Mouse (Mus musculus): ENCODE data around the gene Fam172a. TPM values are rescaled to one million over a fixed set of nuclear protein-coding genes. Genes with fewer than 3 reads are reported as not detected.
"Not testable (repeated sequence)": the region's sequence is repeated elsewhere in the genome, so short reads cannot be mapped to it uniquely, and the experiment has no call there.

Gene Fam172a
- total RNA-seq (2014; rRNA removed) (8.1 and 9.6 TPM in 2 replicates), polyA plus RNA-seq (2012; rRNA removed) (2.9 and 3.9 TPM in 2 replicates)

- DNase-seq (ENCODE audit: extremely low read depth, low read depth, low spot score); H3K4me1 ChIP-seq (ENCODE audit: control insufficient read depth, insufficient read depth, low read length); H3K27me3 ChIP-seq (ENCODE audit: control insufficient read depth, insufficient read depth, low read length); H3K79me2 ChIP-seq (ENCODE audit: control insufficient read depth, insufficient read depth, low read length); H3K36me3 ChIP-seq (ENCODE audit: control insufficient read depth, insufficient read depth, low read length); H3K4me3 ChIP-seq (ENCODE audit: insufficient read depth, low read depth, low read length); H3K27ac ChIP-seq (replicated peaks; ENCODE audit: insufficient read depth, low read depth, low read length); H3K9ac ChIP-seq (ENCODE audit: low read depth, low read length): not testable (repeated sequence)
- no CpG with 5 or more reads among the region's 6 CpGs for WGBS
Measured at GRCm38 (mm10) chr13:77701733-77702132, at the start of gene Fam172a. Fam172a (plus strand) TSS chr13:77702033.

GRCm38 (mm10) chr13:77688651-77689050 is 13.2 kb upstream of the Fam172a start:
- 39% methylated on average over 2 of the region's 2 CpGs for WGBS

GRCm38 (mm10) chr13:77708514-77709013 is 6.7 kb downstream of the Fam172a start:
- Histone ChIP-seq H3K4me3 (ENCODE audit: insufficient read depth, low read depth, low read length) (peak overlapping the region; percentile 84), H3K27ac (replicated peaks; ENCODE audit: insufficient read depth, low read depth, low read length) (no peak overlapping the region), H3K27me3 (ENCODE audit: control insufficient read depth, insufficient read depth, low read length) (no peaks in the 10 kb centered on the region), H3K36me3 (ENCODE audit: control insufficient read depth, insufficient read depth, low read length) (no peaks in the 10 kb centered on the region), H3K9ac (ENCODE audit: low read depth, low read length) (peak overlapping the region; percentile 74), H3K4me1 (ENCODE audit: control insufficient read depth, insufficient read depth, low read length) (0 out of 2 replicates have a peak, but pooled peaks cover 5% of the 10 kb centered on the region), H3K79me2 (ENCODE audit: control insufficient read depth, insufficient read depth, low read length) (peaks cover 3% of the 10 kb centered on the region; the same call in 1 of the 2 replicates)
- no peak for TF ChIP-seq POLR2A (IDR thresholded peaks at IDR 0.05; ENCODE audit: extremely low read depth, insufficient read depth, low read length)
- no peak for TF ChIP-seq CTCF (IDR thresholded peaks at IDR 0.05; ENCODE audit: low read depth, low read length)
- peak; percentile 88 for DNase-seq (ENCODE audit: extremely low read depth, low read depth, low spot score)
- WGBS: under 1% methylated on average over 35 of the region's 35 CpGs

More at GRCm38 (mm10) chr13:77688651-77689050, 13.2 kb upstream of the Fam172a start:
- no peak for DNase-seq (ENCODE audit: extremely low read depth, low read depth, low spot score)
- no peaks in the 10 kb centered on the region for H3K36me3 ChIP-seq (ENCODE audit: control insufficient read depth, insufficient read depth, low read length)
- TF ChIP-seq POLR2A (IDR thresholded peaks at IDR 0.05; ENCODE audit: extremely low read depth, insufficient read depth, low read length): no peak
- TF ChIP-seq CTCF (IDR thresholded peaks at IDR 0.05; ENCODE audit: low read depth, low read length): no peak
- H3K4me1 ChIP-seq (ENCODE audit: control insufficient read depth, insufficient read depth, low read length): no peaks in the 10 kb centered on the region
- H3K79me2 ChIP-seq (ENCODE audit: control insufficient read depth, insufficient read depth, low read length): no peaks in the 10 kb centered on the region
- H3K9ac ChIP-seq (ENCODE audit: low read depth, low read length): no peak overlapping the region
- no peak overlapping the region for H3K4me3 ChIP-seq (ENCODE audit: insufficient read depth, low read depth, low read length)
- H3K27ac ChIP-seq (replicated peaks; ENCODE audit: insufficient read depth, low read depth, low read length): no peak overlapping the region
- peaks cover 2% of the 10 kb centered on the region; the same call in 1 of the 2 replicates for H3K27me3 ChIP-seq (ENCODE audit: control insufficient read depth, insufficient read depth, low read length)

GRCm38 (mm10) chr13:77717499-77717898 is 15.7 kb downstream of the Fam172a start:
- TF ChIP-seq CTCF (IDR thresholded peaks at IDR 0.05; ENCODE audit: low read depth, low read length): no peak
- TF ChIP-seq POLR2A (IDR thresholded peaks at IDR 0.05; ENCODE audit: extremely low read depth, insufficient read depth, low read length): no peak
- H3K9ac ChIP-seq (ENCODE audit: low read depth, low read length): no peak overlapping the region
- DNase-seq (ENCODE audit: extremely low read depth, low read depth, low spot score): no peak
- H3K36me3 ChIP-seq (ENCODE audit: control insufficient read depth, insufficient read depth, low read length): no peaks in the 10 kb centered on the region
- peaks cover 8% of the 10 kb centered on the region; the same call in 1 of the 2 replicates for H3K79me2 ChIP-seq (ENCODE audit: control insufficient read depth, insufficient read depth, low read length)
- WGBS: 91% methylated on average over 2 of the region's 2 CpGs
- no peak overlapping the region for H3K27ac ChIP-seq (replicated peaks; ENCODE audit: insufficient read depth, low read depth, low read length)
- no peak overlapping the region for H3K4me3 ChIP-seq (ENCODE audit: insufficient read depth, low read depth, low read length)
- no peaks in the 10 kb centered on the region for H3K27me3 ChIP-seq (ENCODE audit: control insufficient read depth, insufficient read depth, low read length)
- H3K4me1 ChIP-seq (ENCODE audit: control insufficient read depth, insufficient read depth, low read length): no peaks in the 10 kb centered on the region

- no peak overlapping the region for H3K27ac ChIP-seq (replicated peaks; ENCODE audit: insufficient read depth, low read depth, low read length)
- DNase-seq (ENCODE audit: extremely low read depth, low read depth, low spot score): no peak
- TF ChIP-seq CTCF (IDR thresholded peaks at IDR 0.05; ENCODE audit: low read depth, low read length) (no peak), POLR2A (IDR thresholded peaks at IDR 0.05; ENCODE audit: extremely low read depth, insufficient read depth, low read length) (no peak)
Measured at GRCm38 (mm10) chr13:77742822-77743221, 41.0 kb downstream of the Fam172a start.

GRCm38 (mm10) chr13:77777606-77778005 is 75.8 kb downstream of the Fam172a start:
- Histone ChIP-seq H3K4me1 (ENCODE audit: control insufficient read depth, insufficient read depth, low read length) (no peaks in the 10 kb centered on the region), H3K27ac (replicated peaks; ENCODE audit: insufficient read depth, low read depth, low read length) (no peak overlapping the region), H3K27me3 (ENCODE audit: control insufficient read depth, insufficient read depth, low read length) (no peaks in the 10 kb centered on the region), H3K36me3 (ENCODE audit: control insufficient read depth, insufficient read depth, low read length) (peaks cover 3% of the 10 kb centered on the region; the same call in 1 of the 2 replicates), H3K9ac (ENCODE audit: low read depth, low read length) (no peak overlapping the region), H3K79me2 (ENCODE audit: control insufficient read depth, insufficient read depth, low read length) (no peaks in the 10 kb centered on the region), H3K4me3 (ENCODE audit: insufficient read depth, low read depth, low read length) (no peak overlapping the region)
- TF ChIP-seq CTCF (IDR thresholded peaks at IDR 0.05; ENCODE audit: low read depth, low read length) (no peak), POLR2A (IDR thresholded peaks at IDR 0.05; ENCODE audit: extremely low read depth, insufficient read depth, low read length) (no peak)
- no peak for DNase-seq (ENCODE audit: extremely low read depth, low read depth, low spot score)
- WGBS: 92% methylated on average over 2 of the region's 2 CpGs

More at GRCm38 (mm10) chr13:77742822-77743221, 41.0 kb downstream of the Fam172a start:
- H3K36me3 ChIP-seq (ENCODE audit: control insufficient read depth, insufficient read depth, low read length): no peaks in the 10 kb centered on the region
- H3K4me3 ChIP-seq (ENCODE audit: insufficient read depth, low read depth, low read length): no peak overlapping the region
- no peak overlapping the region for H3K9ac ChIP-seq (ENCODE audit: low read depth, low read length)
- H3K27me3 ChIP-seq (ENCODE audit: control insufficient read depth, insufficient read depth, low read length): no peaks in the 10 kb centered on the region
- no peaks in the 10 kb centered on the region for H3K4me1 ChIP-seq (ENCODE audit: control insufficient read depth, insufficient read depth, low read length)
- no peaks in the 10 kb centered on the region for H3K79me2 ChIP-seq (ENCODE audit: control insufficient read depth, insufficient read depth, low read length)

- not testable (repeated sequence) for H3K4me1 ChIP-seq (ENCODE audit: control insufficient read depth, insufficient read depth, low read length); H3K27me3 ChIP-seq (ENCODE audit: control insufficient read depth, insufficient read depth, low read length)
- WGBS: 94% methylated on average over 2 of the region's 2 CpGs
Measured at GRCm38 (mm10) chr13:77807341-77807740, 105.5 kb downstream of the Fam172a start.

More at GRCm38 (mm10) chr13:77807341-77807740, 105.5 kb downstream of the Fam172a start:
- DNase-seq (ENCODE audit: extremely low read depth, low read depth, low spot score); H3K36me3 ChIP-seq (ENCODE audit: control insufficient read depth, insufficient read depth, low read length); H3K27ac ChIP-seq (replicated peaks; ENCODE audit: insufficient read depth, low read depth, low read length); H3K4me3 ChIP-seq (ENCODE audit: insufficient read depth, low read depth, low read length); H3K79me2 ChIP-seq (ENCODE audit: control insufficient read depth, insufficient read depth, low read length); H3K9ac ChIP-seq (ENCODE audit: low read depth, low read length): not testable (repeated sequence)

All from liver, adult 2 months (tissue).